Mouse (Mus musculus) A20 (cell line): Measurements from ENCODE around the gene Igf2r.

ENCODE experiments used
- DNase-seq: peaks from one replicate; pipeline ENCODE4 v3.0.0-alpha.2; 2011; ENCODE audit warnings: low read depth, low spot score

Igf2r gene

GRCm38 (mm10) chr17:12750591-12751170 lies 18.8 kb downstream of the Igf2r start:
- no peak for DNase-seq

- no peak for DNase-seq
These were observed 19.8 kb downstream of the Igf2r start for GRCm38 (mm10) chr17:12749421-12750367.

GRCm38 (mm10) chr17:12745761-12746160 lies 23.7 kb downstream of the Igf2r start:
- no peak for DNase-seq

- DNase-seq, result no peak
These were observed 25.4 kb downstream of the Igf2r start for GRCm38 (mm10) chr17:12744071-12744470.

GRCm38 (mm10) chr17:12742151-12742908 lies 27.1 kb downstream of the Igf2r start:
- no peak for DNase-seq

- DNase-seq, result no peak
These were observed 28.1 kb downstream of the Igf2r start for GRCm38 (mm10) chr17:12741218-12741968.

GRCm38 (mm10) chr17:12740317-12740716 lies 29.1 kb downstream of the Igf2r start:
- no peak for DNase-seq

GRCm38 (mm10) chr17:12739516-12739915 lies 29.9 kb downstream of the Igf2r start:
- DNase-seq, result no peak

GRCm38 (mm10) chr17:12737934-12738333 lies 31.5 kb downstream of the Igf2r start:
- DNase-seq, result no peak

GRCm38 (mm10) chr17:12734205-12734857 lies 35.1 kb downstream of the Igf2r start:
- no peak for DNase-seq

GRCm38 (mm10) chr17:12733128-12733527 lies 36.3 kb downstream of the Igf2r start:
- DNase-seq, result no peak

- DNase-seq, result no peak
These were observed 40.9 kb downstream of the Igf2r start for GRCm38 (mm10) chr17:12728536-12728935.

- DNase-seq, result no peak
These were observed 41.7 kb downstream of the Igf2r start for GRCm38 (mm10) chr17:12727748-12728147.

- no peak for DNase-seq
These were observed 43.6 kb downstream of the Igf2r start for GRCm38 (mm10) chr17:12725871-12726270.

GRCm38 (mm10) chr17:12724767-12725744 lies 44.4 kb downstream of the Igf2r start:
- no peak for DNase-seq

- DNase-seq, result no peak
These were observed 45.3 kb downstream of the Igf2r start for GRCm38 (mm10) chr17:12723986-12724766.

- no peak for DNase-seq
These were observed 46.8 kb downstream of the Igf2r start for GRCm38 (mm10) chr17:12722622-12723021.

- no peak for DNase-seq
These were observed 48.2 kb downstream of the Igf2r start for GRCm38 (mm10) chr17:12721118-12721886.
